Mouse (Mus musculus) right cerebral cortex, postnatal 25 days (tissue): ENCODE results near the gene Tmem199.
A peak's percentile ranks its signal among the peaks of the same experiment; 100 is the strongest.

Experiments
- DNase-seq: peaks from one replicate; pipeline ENCODE4 v3.0.0; 2022

The Tmem199 gene

DNA sequence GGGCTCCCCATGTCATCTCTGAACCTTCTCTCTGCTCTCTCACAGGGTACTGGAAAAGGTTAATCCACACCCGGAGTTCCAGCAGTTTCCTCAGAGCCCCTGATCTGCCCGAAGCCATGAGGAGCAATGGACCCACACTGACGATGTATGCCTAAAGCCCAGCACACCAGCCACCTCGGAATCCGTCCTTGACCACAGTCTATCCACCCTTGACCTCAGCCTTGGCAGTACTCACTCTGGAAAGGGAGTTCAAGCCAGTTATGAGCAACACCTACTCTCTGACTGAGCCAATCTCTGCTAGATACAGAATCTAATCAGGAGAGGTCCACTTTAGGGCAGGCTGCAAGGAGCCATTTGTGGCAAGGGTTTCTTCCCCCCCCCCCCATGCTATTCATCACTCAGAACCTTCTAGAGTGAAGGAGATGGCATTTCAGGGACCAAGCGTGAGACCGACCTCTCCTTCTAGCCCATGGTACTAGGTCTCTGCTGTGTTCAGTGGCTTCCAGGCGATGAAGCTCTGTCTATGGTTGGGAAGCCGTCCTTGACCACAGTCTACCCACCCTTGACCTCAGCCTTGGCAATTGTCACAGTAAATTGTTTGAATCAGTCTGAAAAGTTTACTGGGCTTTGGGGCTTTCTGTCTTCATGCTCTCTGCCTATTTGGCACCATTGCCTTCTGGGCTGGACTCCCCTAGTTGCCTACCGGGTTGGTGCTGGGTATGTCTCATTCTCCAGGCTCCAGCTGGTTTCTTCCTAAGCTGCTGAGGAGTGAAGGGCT, 40.5 kb downstream of the Tmem199 start:
- DNase-seq, result no peak

- no peak for DNase-seq
These were observed 44.0 kb downstream of the Tmem199 start for GRCm38 (mm10) chr11:78467932-78468331.

DNA sequence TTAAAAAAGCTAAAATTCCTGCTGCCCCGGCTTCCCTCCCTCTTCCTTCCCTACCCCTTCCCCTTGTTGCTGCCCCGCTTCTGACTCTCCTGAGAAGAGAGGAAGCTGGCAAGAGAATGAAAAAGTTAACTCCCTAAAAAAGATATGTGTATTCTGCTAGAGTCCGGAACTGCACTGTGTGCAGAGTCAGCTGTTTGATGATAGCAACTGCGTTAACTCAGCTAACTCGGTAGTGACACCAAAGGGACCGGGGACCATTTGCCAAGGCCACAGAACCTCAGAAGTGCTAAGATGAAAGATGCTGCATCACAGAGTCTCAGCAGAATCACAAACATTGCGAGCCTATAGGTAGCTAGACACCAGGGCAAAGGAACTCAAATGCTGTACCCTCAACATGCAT, 44.5 kb downstream of the Tmem199 start:
- no peak for DNase-seq

DNA sequence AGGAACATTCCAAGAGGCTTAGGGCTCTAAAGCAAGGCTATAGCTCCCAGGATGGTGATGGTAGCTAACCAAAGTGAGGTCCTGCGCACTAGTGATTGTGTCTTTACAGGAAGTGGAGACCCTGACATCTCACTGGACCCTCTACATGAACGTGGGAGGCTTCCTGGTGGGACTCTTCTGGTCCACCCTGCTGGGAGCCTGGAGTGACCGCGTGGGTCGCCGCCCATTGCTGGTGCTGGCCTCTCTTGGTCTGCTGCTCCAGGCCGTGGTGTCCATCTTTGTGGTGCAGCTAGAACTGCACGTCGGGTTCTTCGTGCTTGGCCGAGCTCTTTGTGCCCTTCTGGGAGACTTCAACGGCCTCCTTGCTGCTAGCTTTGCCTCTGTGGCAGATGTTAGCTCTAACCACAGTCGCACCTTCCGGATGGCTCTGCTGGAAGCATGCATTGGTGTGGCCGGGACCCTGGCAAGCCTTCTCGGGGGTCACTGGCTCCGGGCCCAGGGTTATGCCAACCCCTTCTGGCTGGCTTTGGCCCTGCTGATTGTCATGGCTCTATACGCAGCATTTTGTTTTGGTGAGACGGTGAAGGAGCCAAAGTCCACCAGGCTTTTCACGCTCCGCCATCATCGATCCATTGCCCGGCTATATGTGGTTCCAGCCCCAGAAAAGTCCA, 45.6 kb downstream of the Tmem199 start:
- no peak for DNase-seq

GRCm38 (mm10) chr11:78465568-78466180, 46.3 kb downstream of the Tmem199 start, which contains the start of gene Slc46a1:
TSS of gene Slc46a1 (plus strand) at chr11:78465697.
- peak; percentile 74 for DNase-seq

DNA sequence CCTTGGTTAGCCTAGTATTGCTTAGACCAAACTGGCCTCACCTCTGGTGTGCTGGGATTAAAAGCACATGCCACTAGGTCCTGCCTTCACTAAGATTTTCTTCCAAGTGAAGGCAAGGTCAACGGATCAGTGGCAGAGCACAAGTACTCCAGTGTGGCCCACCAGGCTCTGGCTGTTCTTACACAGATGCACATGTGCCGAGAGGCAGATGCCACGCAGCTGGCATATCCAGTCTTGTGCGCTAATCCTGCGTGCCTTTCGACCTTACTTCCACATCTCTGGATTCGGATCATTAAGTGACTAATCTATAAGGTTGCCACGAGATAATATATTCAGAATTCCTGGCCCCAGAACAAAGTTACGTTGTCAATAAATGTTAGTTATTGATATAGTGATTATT, 46.9 kb downstream of the Tmem199 start:
- no peak for DNase-seq

GRCm38 (mm10) chr11:78463286-78464036, 48.5 kb downstream of the Tmem199 start:
- no peak for DNase-seq

- DNase-seq, result no peak
These were observed 49.3 kb downstream of the Tmem199 start for GRCm38 (mm10) chr11:78462669-78463068.

DNA sequence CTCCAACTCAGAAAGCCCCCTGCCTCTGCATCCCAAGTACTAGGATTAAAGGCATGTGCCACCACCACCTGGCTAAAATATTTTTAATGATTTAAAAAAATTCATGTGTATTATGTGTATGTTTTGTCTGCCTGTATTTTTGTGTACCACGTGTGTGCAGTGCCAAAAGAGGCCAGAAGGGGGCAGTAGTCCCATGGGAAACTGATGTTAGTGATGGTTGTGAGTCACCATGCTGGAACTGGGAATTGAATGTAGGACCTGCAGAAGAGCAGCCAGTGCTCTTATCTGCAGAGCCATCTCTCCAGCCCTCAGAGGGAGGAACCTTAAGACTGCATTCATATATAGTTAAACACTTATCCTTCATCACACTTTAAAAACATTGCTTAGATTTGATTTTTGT, 50.1 kb downstream of the Tmem199 start:
- DNase-seq, result no peak

DNA sequence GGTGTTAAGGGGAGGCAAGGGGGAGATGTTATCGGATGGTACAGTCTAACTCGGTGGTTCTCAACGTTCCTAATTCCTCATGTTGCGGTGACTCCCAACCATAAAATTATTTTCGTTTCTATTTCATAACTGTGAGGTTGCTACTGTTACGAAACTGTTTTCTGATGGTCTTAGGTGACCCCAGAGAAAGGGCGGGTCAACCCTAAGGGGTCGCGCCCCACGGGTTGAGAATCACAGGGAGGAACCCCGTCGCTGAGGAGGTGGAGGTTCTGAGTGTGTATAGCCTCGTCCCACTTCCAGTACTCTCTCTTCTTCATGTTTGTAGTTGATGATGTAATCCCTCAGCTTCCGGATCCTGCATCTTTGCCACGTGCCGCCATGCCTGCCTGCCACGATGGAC, 53.2 kb downstream of the Tmem199 start:
- no peak for DNase-seq
